Mouse (Mus musculus) adrenal gland, postnatal 4 days (tissue): ENCODE measurements around the gene Depdc7. TPM values are rescaled to one million over a fixed set of nuclear protein-coding genes. Genes with fewer than 3 reads are reported as not detected.

Experiments used
- DNase-seq, 2 experiments: peaks; one replicate each; pipeline ENCODE4 v3.0.0; 2021 to 2022; ENCODE audit warnings: low spot score in 2 of 2, mixed read lengths in 2 of 2
- long read RNA-seq, 2 experiments: library from polyadenylated mRNA; stranded (forward); transcript quantifications; one replicate each; pipeline ENCODE4 v2.0.0; 2021
- total RNA-seq, 2 experiments: library from RNA; stranded (reverse); gene quantifications; 2 replicates each; pipeline ENCODE4 v1.2.3; 2021

The Depdc7 gene
- 1 to 10 TPM; 4.6 to 5.2 TPM for total RNA-seq
- long read RNA-seq, experiment 1, transcript Depdc7-201 (9 exons, 1,801 nt), result major isoform, 7 of 7 reads
- long read RNA-seq, experiment 1, partial matches to known transcripts, result 0 of 7 reads
- long read RNA-seq, experiment 1, other reads (novel, unspliced or antisense), result 0 of 7 reads
- long read RNA-seq, experiment 2, transcript Depdc7-201 (9 exons, 1,801 nt), result major isoform, 7 of 8 reads
- long read RNA-seq, experiment 2, partial matches to known transcripts, result 1 of 8 reads
- long read RNA-seq, experiment 2, other reads (novel, unspliced or antisense), result 0 of 8 reads

- peak; percentile 79 to 81 for DNase-seq
Observed at GRCm38 (mm10) chr2:104742741-104743064, at the start of gene Depdc7. Gene Depdc7 (minus strand): TSS chr2:104742878.

- no peak for DNase-seq
Observed at GRCm38 (mm10) chr2:104774763-104775162, 32.1 kb upstream of the Depdc7 start.

GRCm38 (mm10) chr2:104768697-104769096 is 26.0 kb upstream of the Depdc7 start:
- DNase-seq, result no peak

DNA sequence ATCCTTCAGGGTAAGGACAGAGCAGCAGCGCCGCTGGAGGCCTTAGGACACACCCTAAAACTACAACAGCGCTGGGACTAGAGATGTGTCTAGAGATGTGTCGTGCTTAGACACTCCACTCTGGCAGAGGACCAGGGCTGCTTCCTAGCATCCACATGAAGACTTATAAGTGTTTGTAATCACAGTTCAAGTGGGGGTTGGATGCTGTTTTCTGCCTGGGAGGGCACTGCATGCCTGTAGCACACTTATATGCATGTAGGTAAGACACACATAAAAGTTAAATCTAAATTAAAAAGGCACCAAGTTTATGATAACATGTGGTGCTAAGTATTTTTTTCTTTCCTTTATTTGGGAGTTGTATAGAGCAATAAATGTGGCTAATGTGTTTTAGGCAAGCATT is 21.3 kb upstream of the Depdc7 start:
- DNase-seq, result no peak

- DNase-seq, result no peak
Observed at GRCm38 (mm10) chr2:104763134-104763703, 20.5 kb upstream of the Depdc7 start.

DNA sequence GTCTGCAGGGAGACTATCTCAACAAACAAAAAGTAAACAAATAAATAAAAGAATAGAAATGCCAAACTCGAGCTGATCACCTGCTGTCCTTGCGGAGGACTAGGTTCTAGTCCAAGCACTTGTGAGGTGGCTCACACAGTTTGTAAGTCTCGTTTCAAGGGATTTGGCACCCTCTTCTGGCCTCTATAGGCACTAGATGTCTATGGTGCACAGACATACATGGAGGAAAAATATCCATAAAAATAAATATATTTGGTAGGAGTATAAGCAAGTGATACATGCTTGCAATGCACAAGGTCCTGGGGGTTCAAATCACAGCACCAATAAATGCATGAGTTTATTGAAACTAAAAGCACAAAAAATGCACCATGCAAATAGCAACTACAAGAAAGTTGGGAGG is 7.9 kb upstream of the Depdc7 start:
- DNase-seq, result no peak

GRCm38 (mm10) chr2:104748652-104749183 is 6.0 kb upstream of the Depdc7 start:
- DNase-seq, result no peak

DNA sequence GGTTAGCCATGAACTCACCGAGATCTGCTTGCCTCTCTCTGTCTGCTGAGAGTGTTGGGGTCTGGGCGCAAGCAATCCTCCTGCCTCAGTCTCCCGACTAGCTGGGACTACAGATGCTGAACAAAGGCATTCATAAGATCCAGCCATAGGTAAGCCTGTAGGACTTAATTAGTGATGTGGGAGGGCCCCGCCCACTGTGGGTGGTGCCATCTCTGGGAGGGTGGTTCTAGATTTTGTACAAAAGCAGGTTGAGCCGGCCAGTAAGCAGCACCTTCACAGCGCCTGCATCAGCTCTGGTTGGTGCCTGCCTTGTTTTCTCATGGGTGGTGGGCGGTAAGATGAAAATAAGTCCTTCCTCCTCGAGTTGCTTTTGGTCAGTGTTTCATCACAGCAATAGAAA is 3.6 kb upstream of the Depdc7 start:
- DNase-seq, result no peak

DNA sequence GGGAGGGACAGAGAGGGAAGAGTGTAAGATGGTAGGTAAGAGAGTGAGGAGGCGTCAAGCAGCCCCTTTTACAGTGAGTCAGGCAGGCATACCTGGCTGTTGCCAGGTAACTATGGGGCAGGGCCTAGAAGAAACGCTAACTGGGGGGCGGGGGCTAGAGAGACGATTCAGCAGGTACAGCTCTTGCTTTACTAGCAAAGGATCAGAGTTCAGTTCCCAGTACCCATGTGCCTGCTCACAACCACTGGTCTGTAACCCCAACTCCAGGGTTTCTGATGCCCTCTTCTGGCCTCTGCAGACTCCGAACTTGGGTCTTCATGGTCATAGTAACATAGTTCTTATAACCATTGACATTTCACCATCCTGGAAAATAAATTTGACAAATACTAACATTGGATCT is 1.3 kb upstream of the Depdc7 start:
- no peak for DNase-seq

DNA sequence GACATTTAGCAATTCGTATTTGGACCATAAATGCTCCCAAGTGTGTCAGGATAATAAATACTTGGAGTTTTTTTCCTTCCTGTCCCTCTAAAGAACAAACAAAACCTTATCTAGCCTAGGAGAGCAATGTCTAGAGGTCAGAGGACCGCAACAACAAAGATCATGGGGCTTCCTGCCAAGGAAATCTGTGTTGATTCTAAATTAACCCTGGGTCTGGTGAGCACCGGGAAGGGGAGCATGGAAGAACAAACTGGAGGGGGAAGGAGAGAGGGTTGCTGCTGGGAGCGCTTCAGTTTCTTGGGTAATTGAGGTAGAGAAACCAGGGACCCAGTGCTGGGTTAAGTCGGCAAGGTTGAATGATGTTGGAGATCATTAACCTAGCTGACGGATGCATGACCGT is 482 bp upstream of the Depdc7 start:
- no peak for DNase-seq

GRCm38 (mm10) chr2:104741896-104742740 is 560 bp downstream of the Depdc7 start:
- DNase-seq, result no peak

GRCm38 (mm10) chr2:104741015-104741758 is 1.5 kb downstream of the Depdc7 start:
- no peak for DNase-seq

GRCm38 (mm10) chr2:104740248-104740949 is 2.3 kb downstream of the Depdc7 start:
- no peak for DNase-seq

GRCm38 (mm10) chr2:104739691-104740090 is 3.0 kb downstream of the Depdc7 start:
- DNase-seq, result no peak

- no peak for DNase-seq
Observed at GRCm38 (mm10) chr2:104736241-104736640, 6.4 kb downstream of the Depdc7 start.

DNA sequence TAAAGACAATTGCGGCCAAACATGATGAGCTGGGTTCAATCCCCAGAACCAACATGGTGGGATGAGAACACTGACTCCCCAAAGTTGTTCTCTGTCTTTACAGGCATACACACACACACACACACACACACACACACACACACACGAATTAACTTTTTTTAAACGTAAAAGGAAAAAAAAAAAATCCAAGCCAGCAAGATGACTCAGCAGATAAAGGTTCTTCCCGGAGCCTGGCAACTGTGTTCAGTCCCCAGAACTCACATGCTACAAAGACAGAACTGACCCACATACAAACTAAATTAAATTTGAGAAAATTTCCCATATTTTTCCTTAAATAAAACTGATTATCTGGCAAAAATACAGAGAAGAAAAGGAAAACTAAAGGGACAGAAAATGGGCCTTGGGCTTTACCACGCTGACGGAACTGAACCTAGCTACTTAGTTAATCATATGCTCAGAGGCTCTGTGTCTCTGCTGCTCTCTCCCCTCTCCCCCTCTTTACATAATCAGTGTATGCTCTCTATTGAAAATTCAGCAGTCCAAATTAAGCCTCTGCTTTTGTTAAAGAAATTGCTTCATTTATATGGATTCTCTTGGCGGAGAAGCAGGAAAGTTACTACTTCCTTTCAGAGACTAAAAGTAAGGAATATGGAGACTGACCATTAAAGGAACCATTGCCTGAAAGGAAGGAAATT is 10.0 kb downstream of the Depdc7 start:
- no peak for DNase-seq

GRCm38 (mm10) chr2:104732033-104732444 is 10.6 kb downstream of the Depdc7 start:
- no peak for DNase-seq

GRCm38 (mm10) chr2:104727369-104727768 is 15.3 kb downstream of the Depdc7 start:
- no peak for DNase-seq

DNA sequence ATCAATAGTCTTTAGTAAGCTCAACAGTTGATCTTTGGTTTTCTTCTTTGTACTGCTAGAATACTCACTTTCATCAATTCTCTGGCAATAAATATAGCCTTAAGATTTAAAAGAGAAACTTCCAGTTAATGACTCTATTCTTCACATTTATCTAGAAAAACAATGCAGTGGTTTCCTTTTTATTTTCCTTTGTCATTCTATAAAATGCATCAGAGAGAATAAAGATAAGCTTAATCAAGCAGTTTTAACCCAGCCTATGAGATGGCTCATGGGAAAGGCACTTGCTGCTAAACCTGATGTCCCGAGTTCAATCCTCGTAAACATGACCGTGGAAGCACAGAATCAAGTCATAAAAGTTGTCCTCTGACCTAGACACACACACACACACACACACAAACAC is 20.7 kb downstream of the Depdc7 start:
- no peak for DNase-seq

DNA sequence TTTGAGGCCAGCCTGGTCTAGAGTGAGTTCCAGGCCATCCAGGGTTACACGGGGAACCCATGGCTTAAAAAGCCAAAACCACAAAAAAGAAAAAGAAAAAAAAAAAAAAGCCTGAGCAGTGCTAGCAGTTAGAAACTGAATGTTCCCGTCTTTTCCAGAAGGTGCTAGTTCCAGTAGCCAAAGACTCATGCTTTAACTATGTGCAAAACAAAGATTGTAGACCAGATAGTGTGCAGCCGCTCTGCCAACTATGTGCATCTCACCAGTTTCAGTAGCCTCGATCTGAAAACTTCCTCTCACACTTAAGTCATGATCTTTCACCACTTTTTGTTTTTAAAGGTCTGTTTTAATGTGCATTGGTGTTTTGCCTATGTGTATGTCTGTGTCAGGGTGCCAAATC is 24.9 kb downstream of the Depdc7 start:
- DNase-seq, result no peak
